Mouse (Mus musculus): ENCODE results near the gene Fam189a2. TPM values are rescaled to one million over a fixed set of nuclear protein-coding genes. Genes with fewer than 3 reads are reported as not detected.

Gene Fam189a2
- total RNA-seq, 2 experiments from 2014 or later = 55.3 to 60.9 TPM

- no peak for DNase-seq
Observed at GRCm38 (mm10) chr19:24025876-24026275, 4.9 kb downstream of the Fam189a2 start.

GRCm38 (mm10) chr19:24024667-24025066, 6.2 kb downstream of the Fam189a2 start:
- no peak for DNase-seq

GRCm38 (mm10) chr19:24024131-24024530, 6.7 kb downstream of the Fam189a2 start:
- no peak for DNase-seq

GRCm38 (mm10) chr19:24023351-24023750, 7.5 kb downstream of the Fam189a2 start:
- DNase-seq = no peak

- no peak for DNase-seq
Observed at GRCm38 (mm10) chr19:24022771-24023170, 8.0 kb downstream of the Fam189a2 start.

GRCm38 (mm10) chr19:24022301-24022700, 8.5 kb downstream of the Fam189a2 start:
- no peak for DNase-seq

GRCm38 (mm10) chr19:24020736-24021135, 10.1 kb downstream of the Fam189a2 start:
- no peak for DNase-seq

- no peak for DNase-seq
Observed at GRCm38 (mm10) chr19:24019609-24020008, 11.2 kb downstream of the Fam189a2 start.

- no peak for DNase-seq
Observed at GRCm38 (mm10) chr19:24018396-24018795, 12.4 kb downstream of the Fam189a2 start.

- DNase-seq = peak; percentile 58 to 59
Observed at GRCm38 (mm10) chr19:24017892-24018291, 12.9 kb downstream of the Fam189a2 start.

- DNase-seq = peak; percentile 80 to 87
Observed at GRCm38 (mm10) chr19:24017427-24017826, 13.4 kb downstream of the Fam189a2 start.

- DNase-seq = peak; percentile 74 to 83
Observed at GRCm38 (mm10) chr19:24016706-24017386, 14.0 kb downstream of the Fam189a2 start.

- DNase-seq = no peak
Observed at GRCm38 (mm10) chr19:24013241-24013640, 17.6 kb downstream of the Fam189a2 start.

GRCm38 (mm10) chr19:24012479-24012878, 18.3 kb downstream of the Fam189a2 start:
- DNase-seq = no peak

GRCm38 (mm10) chr19:24007638-24008360, 23.0 kb downstream of the Fam189a2 start:
- DNase-seq = peak; percentile 74 to 78

- DNase-seq = peak in 1 of 2 experiments; percentile 29
Observed at GRCm38 (mm10) chr19:24007002-24007637, 23.7 kb downstream of the Fam189a2 start.

- DNase-seq = no peak
Observed at GRCm38 (mm10) chr19:23995766-23996399, 34.9 kb downstream of the Fam189a2 start.

GRCm38 (mm10) chr19:23988166-23988565, 42.7 kb downstream of the Fam189a2 start:
- no peak for DNase-seq

- DNase-seq = peak; percentile 40 to 49
Observed at GRCm38 (mm10) chr19:23987291-23987690, 43.5 kb downstream of the Fam189a2 start.

GRCm38 (mm10) chr19:23984186-23984585, 46.6 kb downstream of the Fam189a2 start:
- no peak for DNase-seq

GRCm38 (mm10) chr19:23980598-23980997, 50.2 kb downstream of the Fam189a2 start:
- no peak for DNase-seq

- no peak for DNase-seq
Observed at GRCm38 (mm10) chr19:23977901-23978443, 52.8 kb downstream of the Fam189a2 start.

Measured in heart, adult 18-20 months (tissue).